Mouse (Mus musculus) liver, adult 2 months (tissue): Measurements from ENCODE around the gene Bpifa5. TPM values are rescaled to one million over a fixed set of nuclear protein-coding genes. Genes with fewer than 3 reads are reported as not detected.
"Not testable (repeated sequence)": the region's sequence is repeated elsewhere in the genome, so short reads cannot be mapped to it uniquely, and the experiment has no call there.

ENCODE experiments used
- DNase-seq: peaks from one replicate; pipeline ENCODE4 v3.0.0-alpha.2; 2011; ENCODE audit warnings: low read depth, low spot score; ENCODE audit errors: extremely low read depth
- H3K27ac ChIP-seq: fragments of 200-500 bp; replicated peaks from 2 replicates; pipeline ENCODE4 v1.5.1; 2012; ENCODE audit warnings: low read depth, mild to moderate bottlenecking, control low read depth, inconsistent platforms, low read length; ENCODE audit not compliant: insufficient read depth
- H3K27me3 ChIP-seq: fragments of 200-500 bp; 2 replicates; pipeline ENCODE4 v1.6.1; 2012; ENCODE audit warnings: mild to moderate bottlenecking, moderate library complexity, low read length, inconsistent platforms; ENCODE audit not compliant: control insufficient read depth, insufficient read depth
- H3K36me3 ChIP-seq: fragments of 200-500 bp; 2 replicates; pipeline ENCODE4 v1.6.1; 2012; ENCODE audit warnings: low read length, inconsistent platforms; ENCODE audit not compliant: control insufficient read depth, insufficient read depth
- H3K4me1 ChIP-seq: fragments of 200-500 bp; 2 replicates; pipeline ENCODE4 v1.6.1; 2011; ENCODE audit warnings: low read length; ENCODE audit not compliant: control insufficient read depth, insufficient read depth
- H3K4me3 ChIP-seq: fragments of 200-500 bp; 2 replicates; pipeline ENCODE4 v1.5.1; 2011; ENCODE audit warnings: low read depth, mild to moderate bottlenecking, control low read depth, low read length, moderate library complexity; ENCODE audit not compliant: insufficient read depth
- H3K79me2 ChIP-seq: fragments of 200-500 bp; 2 replicates; pipeline ENCODE4 v1.6.1; 2012; ENCODE audit warnings: inconsistent platforms, mild to moderate bottlenecking, low read length, moderate library complexity; ENCODE audit not compliant: control insufficient read depth, insufficient read depth
- H3K9ac ChIP-seq: fragments of 200-500 bp; 2 replicates; pipeline ENCODE4 v1.6.1; 2012; ENCODE audit warnings: low read depth, mild to moderate bottlenecking, control low read depth, inconsistent platforms, low read length
- CTCF ChIP-seq: fragments of 200-500 bp; IDR thresholded peaks from 2 replicates; pipeline ENCODE4 v1.5.1; 2011; ENCODE audit warnings: low read depth, low read length, control low read depth
- POLR2A ChIP-seq: fragments of 200-500 bp; IDR thresholded peaks from 2 replicates; pipeline ENCODE4 v1.6.1; 2011; ENCODE audit warnings: low read length, control low read depth; ENCODE audit not compliant: insufficient read depth; ENCODE audit errors: extremely low read depth
- WGBS: fragments of 180-500 bp; shearing (Covaris S2); methylation state at CpG from one replicate; pipeline ENCODE4 v1.1.7; 2018; 5-methylcytosine and 5-hydroxymethylcytosine counted together
- polyA plus RNA-seq: library from polyadenylated mRNA; depleted of rRNA; stranded (reverse); fragments of >200 nt; gene quantifications from 2 replicates; pipeline ENCODE4 v1.2.3, GENCODE M21; 2012
- total RNA-seq: library from RNA; depleted of rRNA; stranded (reverse); fragments of >200 nt; gene quantifications from 2 replicates; pipeline ENCODE4 v1.2.3, GENCODE M21; 2014

The Bpifa5 gene
- total and polyA plus RNA-seq, 2 experiments: not detected

DNA sequence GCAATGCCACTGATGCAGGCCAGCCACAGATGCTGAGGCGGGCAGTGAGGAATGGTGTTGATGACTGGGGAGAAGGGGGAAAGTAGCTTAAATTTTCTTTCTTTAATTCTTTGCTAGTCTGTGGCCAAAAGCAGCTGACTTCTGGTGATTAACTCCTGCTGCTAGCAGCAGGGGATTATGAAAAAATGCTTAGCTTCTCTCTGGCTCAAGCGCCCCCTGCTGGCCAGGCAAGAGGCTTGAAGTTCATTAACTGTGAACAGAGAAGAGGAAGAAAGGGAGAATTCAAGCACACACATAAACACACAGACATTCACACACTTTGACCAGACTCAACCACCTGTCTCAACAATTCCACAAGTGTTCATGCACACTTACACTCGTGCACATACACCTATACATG lies 4.0 kb upstream of the Bpifa5 start:
- Histone ChIP-seq H3K4me3 (no peak overlapping the region), H3K27me3 (no peaks in the 10 kb centered on the region), H3K9ac (no peak overlapping the region), H3K27ac (no peak overlapping the region), H3K36me3 (no peaks in the 10 kb centered on the region), H3K79me2 (no peaks in the 10 kb centered on the region), H3K4me1 (no peaks in the 10 kb centered on the region)
- TF ChIP-seq POLR2A (no peak), CTCF (peak; percentile 67)
- WGBS: 45% methylated on average over 3 of the region's 3 CpGs
- peak; percentile 5 for DNase-seq

DNA sequence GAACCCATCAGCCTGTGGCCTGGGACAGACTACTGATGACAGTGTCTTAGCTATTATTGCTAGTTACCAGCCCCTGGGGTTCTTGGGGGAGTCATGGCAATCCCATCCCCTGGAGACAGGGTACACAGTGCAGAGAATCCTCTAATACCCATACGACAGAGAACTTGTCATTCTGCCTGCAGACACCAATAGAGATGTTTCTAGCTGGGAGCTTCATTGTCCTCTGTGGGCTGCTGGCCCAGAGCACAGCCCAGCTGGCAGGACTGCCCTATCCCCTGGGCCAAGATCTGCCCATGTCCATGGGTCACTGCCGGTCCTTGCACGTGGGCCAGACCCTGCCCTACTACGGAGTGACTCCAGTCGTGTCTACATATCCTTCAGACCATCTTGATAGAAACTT lies 899 bp downstream of the Bpifa5 start:
- no peak overlapping the region for H3K9ac ChIP-seq
- DNase-seq: no peak
- no peaks in the 10 kb centered on the region for H3K4me1 ChIP-seq
- H3K36me3 ChIP-seq: no peaks in the 10 kb centered on the region
- H3K79me2 ChIP-seq: no peaks in the 10 kb centered on the region
- no peak overlapping the region for H3K27ac ChIP-seq
- H3K4me3 ChIP-seq: no peak overlapping the region
- no peaks in the 10 kb centered on the region for H3K27me3 ChIP-seq
- TF ChIP-seq CTCF (no peak), POLR2A (no peak)
- 86% methylated on average over 5 of the region's 5 CpGs for whole genome bisulfite sequencing

DNA sequence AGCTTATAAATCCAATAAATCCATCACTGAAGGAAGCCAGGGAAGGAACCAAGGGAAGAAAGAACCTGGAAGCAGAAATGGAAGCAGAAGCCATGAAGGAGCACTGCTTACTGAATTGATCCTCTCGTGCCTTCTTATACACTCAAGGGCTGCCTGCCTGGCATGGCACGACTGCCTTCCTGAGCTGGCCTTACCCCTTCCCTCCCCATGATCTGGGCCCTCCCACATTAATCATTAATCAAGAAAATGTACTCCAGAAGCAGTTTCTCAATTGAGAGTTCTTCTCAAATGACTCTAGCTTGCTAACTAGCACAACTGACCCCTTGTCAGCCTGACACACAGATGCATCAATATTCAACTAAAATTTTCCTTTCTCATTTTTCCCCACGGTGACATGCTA lies 6.8 kb downstream of the Bpifa5 start:
- Histone ChIP-seq H3K9ac (no peak overlapping the region), H3K27ac (no peak overlapping the region), H3K4me1 (no peaks in the 10 kb centered on the region), H3K36me3 (no peaks in the 10 kb centered on the region), H3K79me2 (no peaks in the 10 kb centered on the region), H3K27me3 (no peaks in the 10 kb centered on the region), H3K4me3 (no peak overlapping the region)
- TF ChIP-seq CTCF: no peak
- TF ChIP-seq POLR2A: no peak
- 31% methylated on average over 3 of the region's 3 CpGs for WGBS
- peak; percentile 49 for DNase-seq

DNA sequence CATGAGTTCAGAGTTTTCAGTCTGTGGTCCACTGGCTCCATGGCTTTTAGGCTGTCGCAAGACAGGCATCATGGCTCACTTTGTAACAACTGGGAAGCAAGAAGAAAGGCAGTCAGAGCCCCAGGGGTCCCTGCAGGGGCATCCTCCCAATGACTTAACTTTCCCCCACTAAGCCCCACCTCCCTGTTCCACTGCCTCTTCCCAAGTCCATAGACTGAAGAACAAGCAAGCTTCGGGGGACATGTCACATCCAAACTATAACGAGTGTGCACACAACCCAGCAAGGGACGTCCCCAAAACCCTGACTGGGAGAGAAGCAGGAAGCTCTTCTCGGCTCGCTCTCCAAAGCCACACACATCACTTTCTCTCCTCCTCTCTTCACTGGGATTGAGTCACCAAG lies 9.2 kb downstream of the Bpifa5 start:
- Histone ChIP-seq H3K4me1 (no peaks in the 10 kb centered on the region), H3K79me2 (no peaks in the 10 kb centered on the region), H3K36me3 (no peaks in the 10 kb centered on the region), H3K9ac (no peak overlapping the region), H3K4me3 (no peak overlapping the region), H3K27me3 (no peaks in the 10 kb centered on the region), H3K27ac (no peak overlapping the region)
- TF ChIP-seq POLR2A: no peak
- no peak for TF ChIP-seq CTCF
- DNase-seq: no peak
- WGBS: 79% methylated on average over 6 of the region's 6 CpGs

DNA sequence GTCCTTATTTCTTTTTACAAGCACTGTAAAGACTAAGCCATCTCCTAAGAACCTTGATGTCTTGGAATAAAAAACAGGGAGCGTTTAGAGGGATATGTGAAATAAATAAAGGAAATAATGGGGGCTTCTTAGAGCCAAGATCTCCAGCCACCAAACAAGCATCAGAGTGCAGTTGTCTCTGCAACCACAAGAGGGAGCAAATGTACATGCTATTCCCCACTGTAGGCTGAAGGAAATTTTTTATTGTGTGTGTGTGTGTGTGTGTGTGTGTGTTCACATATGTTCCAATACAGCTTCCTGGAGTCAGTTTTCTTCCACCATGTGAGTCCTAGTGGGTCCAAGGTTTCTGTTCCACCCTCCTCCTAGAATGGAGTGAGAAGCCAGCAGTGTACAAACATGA lies 10.9 kb downstream of the Bpifa5 start:
- WGBS: 34% methylated on average over 1 of the region's 1 CpGs
- peak; percentile 16 for DNase-seq

DNA sequence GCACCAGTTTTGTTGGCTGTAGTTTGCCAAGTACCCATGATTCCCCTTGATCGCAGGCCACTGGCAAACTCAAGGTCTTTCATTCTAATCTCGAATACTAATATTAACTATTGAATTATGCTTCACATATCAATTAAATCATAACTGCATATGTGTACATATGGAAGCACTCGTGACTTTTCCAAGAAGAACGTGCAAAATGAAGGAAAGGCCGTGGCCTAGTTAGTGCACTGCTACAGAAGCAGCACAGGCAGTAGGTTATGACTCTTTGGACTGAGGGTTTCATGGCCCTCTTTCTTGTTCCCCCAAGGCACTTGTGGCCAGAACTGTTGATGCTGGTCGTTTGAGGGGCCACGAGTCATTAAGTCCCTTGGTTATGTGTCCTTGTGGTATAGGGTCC lies 19.5 kb downstream of the Bpifa5 start:
- WGBS: 81% methylated on average over 7 of the region's 7 CpGs
- H3K27ac ChIP-seq, DNase-seq: not testable (repeated sequence)

More for the DNA sequence above, 10.9 kb downstream of the Bpifa5 start:
- Histone ChIP-seq H3K4me3 (no peak overlapping the region), H3K27ac (no peak overlapping the region), H3K4me1 (no peaks in the 10 kb centered on the region), H3K36me3 (no peaks in the 10 kb centered on the region), H3K79me2 (no peaks in the 10 kb centered on the region), H3K27me3 (no peaks in the 10 kb centered on the region), H3K9ac (no peak overlapping the region)
- TF ChIP-seq CTCF: peak; percentile 43
- no peak for TF ChIP-seq POLR2A

DNA sequence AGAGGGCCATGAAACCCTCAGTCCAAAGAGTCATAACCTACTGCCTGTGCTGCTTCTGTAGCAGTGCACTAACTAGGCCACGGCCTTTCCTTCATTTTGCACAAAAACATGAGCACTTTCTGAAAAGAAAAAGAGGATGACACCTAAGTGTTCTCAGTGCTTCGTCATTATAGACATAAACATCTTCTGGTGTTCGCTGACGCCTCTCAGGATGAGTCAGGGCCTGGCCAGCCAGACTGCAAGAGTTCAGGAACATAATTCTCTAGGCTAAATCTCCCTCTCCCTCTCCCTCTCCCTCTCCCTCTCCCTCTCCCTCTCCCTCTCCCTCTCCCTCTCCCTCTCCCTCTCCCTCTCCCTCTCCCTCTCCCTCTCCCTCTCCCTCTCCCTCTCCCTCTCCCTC lies 20.7 kb downstream of the Bpifa5 start:
- H3K27ac ChIP-seq, H3K4me3 ChIP-seq, DNase-seq, H3K79me2 ChIP-seq, H3K9ac ChIP-seq, H3K36me3 ChIP-seq, H3K4me1 ChIP-seq, H3K27me3 ChIP-seq: not testable (repeated sequence)
- 89% methylated on average over 4 of the region's 4 CpGs for WGBS

More for the DNA sequence above, 19.5 kb downstream of the Bpifa5 start:
- not testable (repeated sequence) for H3K36me3 ChIP-seq, H3K27me3 ChIP-seq, H3K9ac ChIP-seq, H3K79me2 ChIP-seq, H3K4me1 ChIP-seq, H3K4me3 ChIP-seq
